Mouse (Mus musculus): ENCODE measurements around the gene Slc39a7.

Slc39a7 gene

GRCm38 (mm10) chr17:34031465-34032173 lies at the start of gene Slc39a7, which contains the start of gene Rxrb:
Gene Slc39a7 (minus strand): TSS chr17:34031682.
Gene Rxrb (plus strand): TSS chr17:34031812.
- DNase-seq (ENCODE audit: low spot score): peak; percentile 99

- DNase-seq (ENCODE audit: low spot score): peak; percentile 75
Observed at GRCm38 (mm10) chr17:34079621-34080020, 48.1 kb upstream of the Slc39a7 start.

- DNase-seq (ENCODE audit: low spot score): no peak
Observed at GRCm38 (mm10) chr17:34079002-34079401, 47.5 kb upstream of the Slc39a7 start.

GRCm38 (mm10) chr17:34078148-34078547 lies 46.7 kb upstream of the Slc39a7 start:
- peak; percentile 16 for DNase-seq (ENCODE audit: low spot score)

DNA sequence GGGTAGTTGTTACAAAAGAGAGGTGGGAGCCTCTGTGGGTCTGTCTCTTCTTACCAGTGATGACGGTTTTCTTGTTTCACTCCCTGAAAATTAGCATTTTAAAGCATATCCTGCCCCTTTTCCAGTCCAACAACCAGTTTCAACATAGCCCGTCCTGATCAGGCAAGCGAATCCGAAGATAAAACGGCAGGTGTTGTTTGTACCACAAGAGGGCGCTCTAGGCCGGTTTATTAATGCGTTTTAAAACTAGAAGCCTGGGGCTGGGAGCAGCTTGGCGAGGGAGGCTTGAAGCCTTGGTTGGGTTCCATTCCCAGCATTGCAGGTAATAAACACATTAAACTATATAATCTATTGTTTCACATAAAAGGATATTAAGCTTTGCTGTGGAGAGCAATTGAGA lies 46.1 kb upstream of the Slc39a7 start:
- DNase-seq (ENCODE audit: low spot score): peak; percentile 88

GRCm38 (mm10) chr17:34075271-34075670 lies 43.8 kb upstream of the Slc39a7 start:
- DNase-seq (ENCODE audit: low spot score): peak; percentile 70

DNA sequence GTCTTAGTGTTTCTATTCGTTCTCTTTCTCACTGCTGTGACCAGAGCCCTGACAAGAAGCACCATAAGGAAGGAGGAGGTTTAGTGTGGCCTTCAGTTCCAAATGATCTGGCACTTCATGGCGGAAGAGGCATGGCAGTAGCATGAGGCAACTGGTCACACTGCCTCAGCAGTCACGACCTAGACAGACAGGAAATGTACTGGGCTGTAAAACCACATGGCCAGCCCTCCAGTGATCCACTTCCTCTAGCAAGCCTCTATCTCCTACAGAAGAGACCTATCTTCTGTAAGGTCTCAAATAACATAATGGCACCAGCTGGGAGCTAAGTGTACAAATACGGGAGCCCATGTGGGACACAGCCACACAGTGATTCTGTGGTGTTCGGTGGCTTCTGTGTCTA lies 40.6 kb upstream of the Slc39a7 start:
- no peak for DNase-seq (ENCODE audit: low spot score)

DNA sequence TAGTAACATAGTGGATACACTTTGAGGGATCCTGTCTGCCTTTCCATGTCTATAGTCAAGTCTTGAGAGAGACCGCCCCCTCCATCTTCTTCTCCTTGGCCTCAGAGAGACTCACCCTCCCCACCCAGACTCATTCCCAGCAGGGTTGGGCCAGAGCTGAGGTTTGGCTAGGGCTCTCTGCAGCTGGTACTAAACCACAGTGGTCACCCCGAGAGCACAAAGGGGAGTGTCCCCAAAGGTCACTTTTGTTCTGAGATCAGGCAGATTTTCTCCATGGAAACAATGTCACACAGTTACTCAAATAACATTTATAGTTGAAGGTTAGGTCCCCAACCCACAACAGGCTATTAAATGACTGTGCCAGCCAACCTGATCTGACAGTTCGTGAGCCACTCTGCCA lies 37.4 kb upstream of the Slc39a7 start:
- no peak for DNase-seq (ENCODE audit: low spot score)

GRCm38 (mm10) chr17:34057224-34057623 lies 25.7 kb upstream of the Slc39a7 start:
- no peak for DNase-seq (ENCODE audit: low spot score)

GRCm38 (mm10) chr17:34047404-34048050 lies 16.0 kb upstream of the Slc39a7 start:
- DNase-seq (ENCODE audit: low spot score): no peak

GRCm38 (mm10) chr17:34045941-34046340 lies 14.5 kb upstream of the Slc39a7 start:
- no peak for DNase-seq (ENCODE audit: low spot score)

- DNase-seq (ENCODE audit: low spot score): peak; percentile 82
Observed at GRCm38 (mm10) chr17:34039562-34040450, 8.3 kb upstream of the Slc39a7 start.

GRCm38 (mm10) chr17:34038878-34039561 lies 7.5 kb upstream of the Slc39a7 start, which contains the start of gene Col11a2:
Gene Col11a2 (plus strand): TSS chr17:34039437.
- DNase-seq (ENCODE audit: low spot score): no peak

DNA sequence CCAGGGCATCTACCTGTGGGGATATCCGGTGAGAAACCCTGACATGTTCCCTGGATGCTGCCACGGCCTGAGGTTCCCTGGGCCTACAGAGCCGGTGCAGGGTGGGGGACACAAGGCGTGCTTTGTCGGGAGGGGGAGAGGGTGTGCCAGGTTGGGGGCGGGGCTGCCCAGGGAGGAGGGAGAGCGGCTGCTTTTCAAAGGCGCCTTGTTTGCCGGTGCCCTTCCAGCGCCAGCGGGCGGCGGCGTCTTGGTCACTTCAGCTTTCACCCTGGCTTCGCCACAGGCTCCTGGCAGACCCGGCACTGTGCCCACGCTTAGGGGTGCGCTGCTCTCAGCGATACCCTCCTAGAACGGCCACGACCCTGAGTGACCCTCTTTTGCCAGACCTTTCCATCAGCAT lies 7.0 kb upstream of the Slc39a7 start:
- DNase-seq (ENCODE audit: low spot score): no peak

GRCm38 (mm10) chr17:34037241-34037640 lies 5.8 kb upstream of the Slc39a7 start:
- DNase-seq (ENCODE audit: low spot score): no peak

DNA sequence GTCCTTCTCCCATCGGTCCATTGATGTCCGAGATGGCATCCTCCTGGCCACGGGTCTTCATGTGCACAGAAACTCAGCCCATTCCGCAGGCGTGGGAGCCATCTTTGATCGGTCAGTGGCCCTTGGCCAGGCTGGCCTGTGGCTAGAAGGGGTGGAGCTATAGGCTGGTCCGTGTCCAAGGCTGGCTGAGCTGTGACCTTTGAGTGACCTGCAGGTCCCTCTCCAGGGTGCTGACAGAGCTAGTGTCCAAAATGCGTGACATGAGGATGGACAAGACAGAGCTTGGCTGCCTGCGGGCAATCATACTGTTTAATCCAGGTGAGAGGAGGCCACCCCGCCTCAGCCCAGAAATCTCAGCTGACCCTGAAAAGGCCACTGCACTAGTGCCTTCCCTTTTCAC lies 5.2 kb upstream of the Slc39a7 start:
- no peak for DNase-seq (ENCODE audit: low spot score)

- DNase-seq (ENCODE audit: low spot score): no peak
Observed at GRCm38 (mm10) chr17:34035517-34035916, 4.0 kb upstream of the Slc39a7 start.

DNA sequence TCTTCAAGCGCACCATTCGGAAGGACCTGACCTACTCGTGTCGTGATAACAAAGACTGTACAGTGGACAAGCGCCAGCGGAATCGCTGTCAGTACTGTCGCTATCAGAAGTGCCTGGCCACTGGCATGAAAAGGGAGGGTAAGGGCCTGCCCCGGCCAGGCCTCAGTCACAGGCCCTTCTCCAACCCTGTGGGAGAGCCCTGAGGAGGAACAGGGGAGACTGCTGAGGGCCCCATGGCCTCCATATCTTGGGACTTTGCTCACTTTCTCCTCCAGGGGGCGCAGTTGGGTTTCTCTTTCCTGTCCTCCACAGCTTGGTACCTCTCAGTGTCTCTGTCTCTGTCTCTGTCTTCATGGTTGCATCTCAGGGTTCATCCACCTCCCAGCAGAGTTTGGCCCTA lies 2.6 kb upstream of the Slc39a7 start:
- DNase-seq (ENCODE audit: low spot score): peak; percentile 73

DNA sequence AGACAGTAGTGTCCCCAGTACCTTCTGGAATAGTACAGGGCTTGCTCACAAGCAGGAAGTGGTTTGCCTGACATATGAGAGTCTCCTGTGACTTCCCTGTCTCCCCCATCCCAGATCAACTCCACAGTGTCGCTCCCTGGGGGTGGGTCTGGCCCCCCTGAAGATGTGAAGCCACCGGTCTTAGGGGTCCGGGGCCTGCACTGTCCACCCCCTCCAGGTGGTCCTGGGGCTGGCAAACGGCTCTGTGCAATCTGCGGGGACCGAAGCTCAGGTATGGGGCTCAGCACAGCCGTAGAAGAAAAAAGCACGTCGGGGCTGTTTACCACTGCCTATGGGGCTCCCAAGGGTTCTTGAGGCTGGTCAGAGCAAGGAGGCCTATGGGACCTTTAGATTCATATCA lies 2.0 kb upstream of the Slc39a7 start:
- no peak for DNase-seq (ENCODE audit: low spot score)

DNA sequence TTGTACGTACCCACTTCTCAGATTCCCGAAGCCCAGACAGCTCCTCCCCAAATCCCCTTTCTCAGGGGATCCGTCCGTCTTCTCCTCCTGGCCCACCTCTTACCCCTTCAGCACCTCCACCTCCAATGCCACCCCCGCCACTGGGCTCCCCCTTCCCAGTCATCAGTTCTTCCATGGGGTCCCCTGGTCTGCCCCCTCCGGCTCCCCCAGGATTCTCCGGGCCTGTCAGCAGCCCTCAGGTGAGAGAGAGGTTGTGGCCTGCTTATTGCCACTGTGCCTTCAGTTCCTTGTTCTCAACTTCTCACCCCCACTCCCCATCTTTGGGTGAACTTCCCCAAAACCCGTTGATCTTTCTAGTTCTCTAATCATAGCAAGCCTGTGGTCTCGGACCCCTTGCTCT lies 1.3 kb upstream of the Slc39a7 start:
- DNase-seq (ENCODE audit: low spot score): no peak

DNA sequence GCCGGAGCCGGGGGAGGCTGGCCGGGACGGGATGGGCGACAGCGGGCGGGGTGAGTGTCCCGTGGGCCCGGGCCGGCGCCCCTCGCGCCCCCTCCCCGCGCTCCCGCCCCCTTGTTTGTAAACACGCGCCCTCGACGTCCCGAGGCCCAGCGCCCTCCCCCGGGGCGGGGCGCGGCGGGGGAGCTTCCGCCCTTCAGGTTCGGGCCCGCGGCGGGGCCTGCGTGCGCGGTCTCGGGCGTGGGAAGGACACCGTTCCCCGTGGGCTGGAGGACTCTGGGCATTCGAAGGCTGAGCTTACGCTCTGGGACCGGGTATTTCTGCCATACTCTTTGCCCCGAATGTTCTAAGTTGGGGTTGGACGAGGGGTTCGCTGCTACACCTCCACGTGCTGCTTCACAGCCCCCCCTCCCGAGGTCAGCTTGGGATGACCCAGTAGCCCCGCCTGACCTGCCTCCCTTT lies 721 bp upstream of the Slc39a7 start:
- peak; percentile 84 for DNase-seq (ENCODE audit: low spot score)

DNA sequence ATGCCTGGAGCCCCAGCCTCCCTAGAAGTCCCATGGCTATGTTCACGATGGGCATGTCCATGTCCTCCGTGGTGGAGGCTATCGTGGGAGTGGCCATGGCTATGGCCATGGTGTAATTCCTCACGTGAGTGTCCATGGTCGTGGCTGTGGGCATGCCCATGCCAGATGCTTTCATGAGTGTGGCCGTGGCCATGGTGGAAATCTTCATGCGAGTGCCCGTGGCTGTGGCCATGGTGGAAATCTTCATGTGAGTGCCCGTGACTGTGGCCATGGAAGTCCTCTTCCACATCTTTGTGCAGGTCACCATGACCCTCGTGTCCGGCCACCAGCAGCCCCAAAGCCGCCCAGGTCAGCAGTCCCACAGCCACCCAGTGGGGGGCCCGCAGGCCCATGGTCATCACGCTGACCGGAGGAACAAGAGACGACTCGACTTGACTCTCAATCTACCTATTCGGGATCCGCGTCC lies 588 bp downstream of the Slc39a7 start:
- DNase-seq (ENCODE audit: low spot score): peak; percentile 68

Measured in MN1 (cell line).